Mouse (Mus musculus) 3T3-L1 (cell line): ENCODE measurements around the gene Kat2a.

Experiments
- DNase-seq: peaks from one replicate; pipeline ENCODE4 v3.0.0-alpha.2; 2015; ENCODE audit warnings: low read depth, low spot score

Kat2a gene

DNA sequence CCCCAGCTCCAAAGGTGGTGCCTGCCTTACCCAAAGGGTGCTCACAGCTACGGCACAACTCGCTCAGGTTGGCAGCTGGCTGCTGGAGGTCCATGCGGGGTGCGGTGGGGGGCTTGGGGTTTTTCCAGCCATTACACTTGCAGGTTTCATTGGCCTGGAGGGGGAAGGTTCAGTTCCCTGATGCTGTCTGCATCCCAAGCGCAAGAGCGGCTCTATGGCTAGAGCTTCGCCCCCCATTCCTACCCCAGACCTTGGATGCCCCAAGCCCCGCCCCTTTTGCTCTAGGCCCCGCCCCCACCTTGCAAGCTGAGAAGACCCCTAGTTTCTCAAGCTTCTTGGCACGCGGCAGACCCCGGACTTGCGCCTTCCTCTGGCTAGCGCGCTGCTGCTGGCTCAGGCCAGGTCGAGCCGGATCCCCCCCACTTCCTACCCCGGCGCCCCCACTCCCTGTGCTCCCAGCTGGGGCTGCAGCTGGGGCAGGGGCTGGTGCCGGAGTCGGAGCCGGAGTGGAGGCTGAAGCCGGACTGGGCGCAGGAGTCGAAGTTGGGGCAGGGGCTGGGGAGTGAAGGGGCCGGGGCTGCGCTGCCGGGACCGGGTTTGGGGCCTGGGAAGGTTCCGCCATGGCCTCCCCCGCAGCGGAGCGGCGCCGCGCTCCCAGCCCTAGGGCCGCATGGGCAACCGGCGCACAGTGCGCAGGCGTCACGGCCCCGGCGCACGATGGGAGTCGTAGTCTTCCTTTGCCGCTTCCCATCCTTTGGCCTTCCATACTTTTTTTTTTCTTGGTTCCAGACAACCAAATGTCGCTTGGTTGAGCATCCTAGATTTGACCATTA lies at the start of gene Kat2a:
Gene Kat2a (minus strand): TSS at position 683 of the 833 bp plus-strand sequence.
- peak; percentile 87 for DNase-seq

DNA sequence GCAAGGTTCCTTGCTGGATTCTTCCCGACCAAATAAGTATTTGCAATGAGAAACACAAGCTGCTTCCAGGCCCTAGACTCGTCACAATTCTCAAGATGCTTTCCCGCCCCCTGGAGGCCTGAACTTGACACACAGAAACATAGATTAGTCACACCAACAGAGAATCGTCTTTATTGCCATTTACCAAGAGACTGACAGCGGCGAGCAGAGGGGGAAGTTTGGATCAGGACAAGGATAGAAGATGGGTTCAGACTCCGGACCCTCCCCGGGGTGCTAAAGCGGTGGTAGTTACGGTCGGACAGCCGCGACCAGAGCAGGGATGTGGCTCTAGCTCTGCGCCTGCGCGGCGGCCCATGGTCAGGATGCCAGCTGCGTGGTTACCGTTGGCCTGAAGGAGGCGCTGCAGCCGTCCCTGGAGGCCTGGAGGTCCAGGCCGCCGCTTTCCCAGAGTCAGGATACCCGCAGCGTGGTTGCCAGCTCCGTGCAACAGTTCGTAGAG lies 49.3 kb upstream of the Kat2a start:
- DNase-seq: peak; percentile 78

DNA sequence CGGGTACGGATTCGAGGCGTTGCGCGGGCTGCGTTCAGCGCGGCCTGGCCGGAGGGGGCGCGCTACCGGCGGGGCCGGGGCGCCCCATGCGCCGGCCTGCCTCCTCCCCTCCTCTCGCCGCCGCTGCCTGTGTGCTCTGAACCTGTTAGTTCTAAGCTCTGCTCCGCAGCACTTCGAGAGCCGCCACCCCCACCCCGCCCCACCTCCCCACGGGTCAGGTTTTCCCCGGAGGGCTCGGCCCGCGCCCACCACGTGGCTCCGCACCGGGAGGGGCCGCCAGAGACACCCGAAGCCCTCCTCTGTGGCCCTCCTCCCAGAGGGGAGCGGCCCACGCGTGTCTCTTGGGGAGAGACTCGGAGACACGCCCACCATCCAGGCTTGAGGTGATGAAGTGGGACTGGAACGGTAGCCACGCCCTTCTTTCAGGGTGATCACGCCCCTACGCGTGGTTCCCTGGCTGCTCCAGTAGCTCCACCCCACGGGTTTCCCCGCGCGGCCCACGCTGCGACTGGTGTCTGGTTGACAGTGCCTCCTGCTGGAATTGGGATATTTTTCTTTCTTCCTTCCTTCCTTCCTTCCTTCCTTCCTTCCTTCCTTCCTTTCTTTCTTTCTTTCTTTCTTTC lies 47.5 kb upstream of the Kat2a start, which contains the start of gene Kcnh4:
Gene Kcnh4 (minus strand): TSS at position 332 of the 623 bp plus-strand sequence.
- peak; percentile 13 for DNase-seq

DNA sequence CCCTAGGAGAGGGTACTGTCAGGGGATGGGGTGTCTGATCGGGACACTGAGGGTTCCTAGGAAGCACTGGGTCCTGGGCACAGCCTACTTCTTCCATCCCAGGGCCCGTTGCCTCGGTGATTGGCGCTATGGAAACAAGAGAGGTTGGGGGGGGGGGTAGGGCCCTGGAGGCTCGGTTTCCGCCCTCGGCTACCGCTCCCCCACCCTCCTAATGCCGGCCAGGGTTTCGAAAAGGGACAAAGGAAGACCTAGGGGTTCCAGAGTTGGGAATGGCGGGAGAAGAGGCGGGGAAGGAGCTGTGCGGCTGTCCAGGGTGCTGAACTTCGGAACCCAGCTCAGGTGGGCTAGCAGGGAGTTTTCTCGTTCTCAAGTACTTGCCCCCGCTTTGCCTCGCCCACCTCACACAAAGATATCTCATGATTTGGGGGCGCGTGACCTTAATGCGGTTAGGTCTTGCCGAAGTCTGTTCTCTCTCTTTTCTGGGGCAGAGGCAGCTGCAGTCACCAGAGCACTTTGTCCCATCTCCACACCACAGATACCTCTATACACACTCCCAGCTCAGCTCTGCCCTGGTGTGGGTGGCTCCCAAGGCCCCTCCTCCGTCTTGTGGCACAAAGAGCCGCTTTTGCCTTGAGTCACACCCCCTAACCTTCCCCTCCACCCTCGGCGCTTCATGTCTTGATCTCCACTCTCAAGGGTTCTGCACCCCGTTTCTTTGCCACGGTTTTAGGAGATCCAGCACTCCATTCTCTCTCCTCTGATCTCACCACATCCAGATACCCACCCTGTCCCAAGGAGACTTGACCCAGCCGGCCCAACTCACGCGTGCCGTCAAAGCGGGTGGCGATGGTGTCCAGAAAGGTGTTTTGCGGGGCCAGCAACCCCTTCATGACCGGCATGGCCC lies 46.7 kb upstream of the Kat2a start:
- peak; percentile 45 for DNase-seq

DNA sequence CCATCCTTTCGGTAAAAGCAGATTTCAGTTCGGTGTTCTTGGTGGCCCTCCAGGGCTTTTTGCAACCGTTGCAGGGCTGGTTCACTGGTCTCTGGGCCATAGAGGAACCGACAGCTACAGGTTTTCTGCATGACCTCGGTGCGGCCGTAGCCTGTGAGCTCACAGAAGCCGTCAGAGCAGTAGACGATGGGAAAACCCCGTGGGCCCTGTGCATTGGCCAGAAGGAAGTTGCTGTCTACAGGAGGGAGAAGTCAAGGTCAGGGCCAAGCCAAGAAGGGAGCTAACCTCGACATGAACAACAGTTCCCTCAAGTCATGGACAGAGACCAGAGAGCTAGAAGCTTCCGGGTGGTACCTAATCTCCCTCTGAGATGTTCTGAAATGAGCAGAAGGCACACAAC lies 45.3 kb upstream of the Kat2a start:
- DNase-seq: no peak

DNA sequence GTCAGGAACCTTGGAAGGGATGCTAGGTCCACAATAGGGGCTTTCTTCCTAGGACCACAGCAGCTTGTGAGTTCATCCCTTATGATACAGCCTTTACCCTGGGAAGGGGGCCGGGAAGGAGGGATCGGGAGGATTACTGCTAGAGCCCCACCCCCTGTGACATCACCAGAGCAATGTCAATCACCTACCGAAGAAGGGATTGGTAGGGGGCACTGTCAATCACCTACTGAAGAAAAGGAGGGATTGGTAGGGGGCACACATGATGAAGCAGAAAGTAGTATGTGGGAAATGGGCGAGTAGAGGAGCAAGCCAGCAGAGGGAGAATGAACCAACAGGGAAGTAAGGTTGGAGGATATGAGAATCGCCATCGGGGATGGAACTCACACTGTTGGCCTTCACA lies 44.2 kb upstream of the Kat2a start:
- DNase-seq: no peak

DNA sequence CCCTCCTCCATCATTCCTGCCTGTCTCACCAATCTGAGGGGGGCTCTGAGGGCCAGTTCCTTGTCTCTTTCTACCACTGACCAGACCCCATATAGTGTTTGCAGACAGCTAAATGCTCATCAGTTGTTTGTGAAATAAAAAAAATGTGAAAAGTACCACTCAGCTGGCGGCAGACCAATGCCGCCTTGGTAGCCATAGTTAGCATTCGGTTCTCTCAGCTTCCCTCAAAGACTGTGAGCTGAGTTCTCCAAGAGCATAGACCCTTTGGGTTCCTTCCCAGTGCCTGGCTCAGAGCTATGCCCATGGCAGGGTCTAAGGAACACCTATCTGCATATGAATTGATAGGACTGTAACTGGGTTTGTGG lies 42.4 kb upstream of the Kat2a start:
- no peak for DNase-seq

DNA sequence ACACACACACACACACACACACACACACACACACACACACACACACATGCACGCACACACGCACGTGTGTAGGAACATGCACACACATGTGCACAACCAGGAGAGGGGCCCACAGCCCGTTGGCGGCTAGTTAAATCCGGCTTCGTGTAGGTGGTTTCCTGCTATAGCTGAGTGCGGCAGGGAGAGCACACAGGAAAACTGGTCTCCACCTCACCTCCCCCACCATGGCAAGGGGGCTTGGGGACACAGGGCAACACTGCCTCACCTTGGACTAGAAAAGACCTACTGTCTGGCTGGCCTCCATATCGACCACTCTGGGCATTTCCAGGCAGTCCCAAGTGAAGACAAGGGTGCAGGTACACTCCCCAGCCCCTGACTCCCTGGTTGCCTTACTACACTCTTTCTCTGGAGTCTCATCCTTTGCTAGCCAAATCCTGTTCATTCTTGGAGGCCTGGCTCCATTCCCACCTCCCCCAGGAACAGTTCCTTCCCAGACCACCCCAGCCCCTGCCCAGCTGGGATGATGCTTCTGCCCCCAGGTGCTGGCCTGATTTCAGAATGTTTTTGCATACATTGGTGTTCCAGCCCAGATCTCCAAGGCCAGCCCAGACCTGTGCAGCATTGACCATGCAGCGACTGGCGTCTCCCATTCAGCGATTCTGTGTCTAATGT lies 41.9 kb upstream of the Kat2a start:
- DNase-seq: no peak

DNA sequence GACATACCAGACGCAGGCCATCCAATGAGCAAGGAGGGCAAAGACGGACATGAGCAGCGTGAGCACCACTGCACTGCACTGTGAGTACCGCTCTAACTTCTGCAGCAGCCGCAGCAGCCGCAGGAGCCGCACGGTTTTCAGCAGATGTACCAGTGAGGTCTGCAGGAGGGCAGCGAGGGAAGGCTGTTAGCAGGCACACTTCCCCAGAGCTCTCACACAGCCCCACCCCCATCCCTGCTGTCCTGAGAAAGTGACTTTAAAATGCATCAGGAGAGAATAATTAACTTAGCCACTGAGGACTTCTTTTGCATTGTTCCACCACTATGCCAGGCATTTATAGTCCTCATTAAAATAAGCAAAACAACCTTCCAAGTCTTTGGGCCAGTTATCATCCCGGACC lies 40.0 kb upstream of the Kat2a start:
- DNase-seq: no peak

DNA sequence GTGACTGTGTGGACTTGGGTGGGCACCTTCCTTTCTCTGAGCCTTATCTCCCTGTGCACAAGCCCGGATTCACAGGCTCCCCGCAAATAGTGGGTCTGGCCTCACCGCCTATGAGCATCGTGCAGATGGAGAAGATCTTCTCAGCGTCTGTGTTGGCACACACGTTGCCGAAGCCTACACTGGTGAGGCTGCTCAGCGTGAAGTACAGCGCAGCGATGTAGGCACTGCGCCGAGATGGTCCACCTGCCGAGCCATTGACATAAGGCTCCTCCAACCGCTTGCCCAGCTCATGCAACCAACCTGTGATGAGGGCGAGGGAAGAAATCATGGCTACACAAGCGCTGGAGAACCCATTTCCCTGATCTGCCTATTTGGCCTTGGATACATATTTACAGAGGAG lies 37.9 kb upstream of the Kat2a start:
- DNase-seq: no peak

DNA sequence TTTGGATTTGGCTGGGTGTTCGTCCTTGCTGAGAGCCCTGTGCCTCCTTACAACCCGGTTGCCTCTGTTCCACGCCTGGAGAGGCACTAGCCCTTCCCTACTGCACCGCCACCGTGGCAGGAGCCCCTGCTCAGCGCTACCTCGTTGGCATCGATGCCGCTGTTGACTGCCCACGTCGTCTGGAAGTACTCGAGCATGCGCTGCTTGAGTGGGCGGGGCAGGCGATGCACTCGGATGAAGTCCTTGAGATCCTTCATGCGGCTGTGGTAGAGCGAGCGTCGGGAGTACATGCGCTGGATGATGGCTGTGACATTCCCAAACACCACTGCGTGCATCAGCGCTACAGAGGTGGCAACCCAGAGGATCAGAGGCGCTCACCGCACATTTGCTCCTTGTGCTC lies 37.2 kb upstream of the Kat2a start:
- no peak for DNase-seq

DNA sequence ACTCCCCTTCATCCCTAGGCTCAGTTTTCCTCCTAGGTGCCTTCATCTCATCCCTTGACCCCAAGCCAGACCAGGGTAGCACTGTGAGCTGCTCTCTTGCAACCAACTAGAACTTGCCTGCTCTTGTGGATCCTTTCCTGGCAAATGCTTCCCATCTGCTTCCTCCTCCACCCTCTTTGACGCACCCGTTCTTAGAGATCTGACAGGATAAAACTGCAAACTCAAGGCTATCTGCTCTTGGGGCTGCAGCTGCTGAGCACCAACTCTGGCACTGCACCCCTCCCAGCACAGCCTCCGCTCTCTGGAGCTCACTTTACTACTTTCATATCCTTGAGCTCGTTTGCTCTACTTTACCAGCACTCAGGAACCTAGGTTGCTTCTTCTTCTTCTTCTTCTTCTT lies 36.4 kb upstream of the Kat2a start:
- DNase-seq: no peak

DNA sequence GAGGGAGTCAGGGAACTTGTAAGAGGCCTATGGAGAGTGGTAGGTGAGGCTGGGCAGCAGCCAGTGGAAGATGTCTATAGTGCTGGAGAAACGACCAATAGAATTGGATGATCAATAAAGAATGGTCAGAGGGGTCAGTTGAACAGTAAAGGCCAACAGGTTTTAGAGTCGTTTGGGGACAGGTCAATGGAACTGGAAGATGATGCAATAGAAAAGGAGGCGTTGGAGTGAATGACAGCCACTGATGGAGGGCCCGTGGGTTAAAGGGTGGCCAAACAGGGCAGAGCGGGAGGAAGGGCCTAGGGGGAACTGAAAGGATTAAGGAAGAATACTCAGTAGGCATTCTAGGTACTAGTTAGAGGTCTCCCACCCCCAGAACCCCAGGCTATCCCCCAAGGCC lies 34.8 kb upstream of the Kat2a start:
- DNase-seq: no peak

DNA sequence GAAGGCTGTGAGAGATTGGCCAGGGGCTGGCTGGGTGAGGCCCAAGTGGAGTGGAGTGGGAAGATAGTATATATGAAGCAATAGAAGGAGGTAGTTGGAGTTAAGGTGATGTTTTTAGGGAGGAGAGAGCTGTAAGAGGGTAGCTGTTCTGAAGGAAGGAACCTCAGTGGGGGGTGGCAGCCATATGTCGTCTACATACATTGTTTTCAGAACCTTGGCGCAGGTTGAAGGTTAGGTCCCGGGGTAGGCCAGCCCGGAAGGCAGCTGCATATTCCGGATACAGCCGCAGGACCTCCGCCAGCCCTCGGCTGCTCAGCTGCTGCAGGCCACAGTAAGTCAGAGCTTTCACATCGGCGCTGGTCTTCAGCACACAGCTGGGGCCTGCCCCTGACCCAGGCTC lies 34.3 kb upstream of the Kat2a start:
- DNase-seq: no peak

DNA sequence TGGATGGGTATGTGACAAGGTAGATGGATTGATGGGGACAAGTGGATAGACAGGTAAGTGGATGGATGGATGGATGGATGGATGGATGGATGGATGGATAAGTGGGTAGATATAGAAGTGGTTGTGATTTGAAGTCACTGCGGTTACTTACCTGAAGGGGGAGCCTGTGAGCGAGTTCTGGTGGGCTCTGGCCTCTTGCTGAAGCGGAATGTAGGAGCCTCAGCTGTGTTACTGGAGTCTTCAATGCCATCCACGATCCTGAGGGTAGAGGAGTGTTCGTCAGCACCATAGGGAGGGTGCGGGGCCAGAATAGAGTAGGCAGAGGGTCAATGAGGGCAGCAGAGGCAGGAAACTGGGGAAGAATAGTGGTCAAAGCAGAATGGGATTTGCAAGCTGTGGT lies 32.8 kb upstream of the Kat2a start:
- peak; percentile 65 for DNase-seq

DNA sequence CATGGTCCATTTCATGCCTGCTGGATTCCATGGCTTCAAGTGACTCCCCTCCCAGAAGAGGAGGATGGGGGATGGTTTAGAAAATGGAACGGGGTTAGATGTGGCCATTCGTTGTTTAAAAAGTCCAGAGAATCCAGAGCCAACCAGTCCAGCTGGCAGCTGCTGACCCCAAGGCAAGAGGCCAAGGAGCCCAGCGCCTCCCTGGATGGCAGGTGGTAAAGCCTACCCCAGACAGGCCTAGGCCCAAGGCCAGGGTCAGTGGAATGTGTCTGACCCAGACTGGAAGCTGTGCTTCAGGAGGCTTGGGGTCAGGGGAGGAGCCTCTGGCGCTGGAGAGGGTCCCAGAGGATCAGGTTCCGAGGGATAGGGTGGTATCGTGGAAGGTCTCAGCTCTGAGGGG lies 29.1 kb upstream of the Kat2a start:
- DNase-seq: no peak

DNA sequence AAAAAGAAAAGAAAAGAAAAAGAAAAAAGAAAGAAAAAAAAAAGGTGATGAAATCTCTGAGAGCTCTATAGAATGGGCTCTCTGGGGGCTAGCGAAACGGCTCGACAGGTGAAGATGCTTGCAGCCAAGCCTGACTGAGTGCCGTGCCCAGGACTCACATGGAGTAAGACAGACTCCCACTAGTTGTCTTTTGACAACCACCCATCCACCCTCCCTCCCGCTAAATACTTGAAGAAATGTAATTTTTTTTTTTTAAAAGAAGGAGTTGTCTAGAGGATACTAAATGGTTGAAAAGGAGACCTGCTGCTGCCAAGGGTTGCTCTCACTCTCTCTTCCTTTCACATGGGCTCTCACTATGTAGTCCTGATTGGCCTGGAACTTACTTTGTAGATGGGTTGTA lies 26.5 kb upstream of the Kat2a start:
- no peak for DNase-seq

DNA sequence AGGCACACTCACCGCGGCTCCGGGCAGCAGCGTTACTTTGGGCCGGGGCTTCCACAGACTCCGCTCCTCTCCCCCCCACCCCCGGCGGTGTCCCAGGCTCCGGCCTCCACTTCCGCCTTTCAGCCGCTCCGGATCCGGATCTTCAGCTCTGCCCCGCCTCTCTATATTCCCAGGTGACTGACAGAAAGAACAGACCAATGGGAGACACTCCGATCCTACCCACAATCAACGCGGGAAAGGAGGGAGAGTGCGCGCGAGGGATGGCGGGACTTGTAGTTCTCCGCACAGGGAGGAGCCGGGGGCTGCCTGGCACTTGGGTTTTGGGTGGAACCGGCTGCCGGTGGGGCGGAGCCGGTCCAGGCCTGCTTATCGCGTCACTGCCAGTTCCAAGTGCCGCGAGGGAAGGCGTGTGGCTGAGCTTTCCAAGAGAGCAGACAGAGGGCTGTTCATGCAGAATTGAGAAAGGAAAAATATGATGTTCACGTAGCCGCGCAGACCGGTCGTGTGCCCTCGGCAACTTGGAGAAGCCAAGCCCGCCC lies 25.9 kb upstream of the Kat2a start, which contains the start of gene Rab5c:
Gene Rab5c (minus strand): TSS at position 150 of the 539 bp plus-strand sequence.
- peak; percentile 100 for DNase-seq

DNA sequence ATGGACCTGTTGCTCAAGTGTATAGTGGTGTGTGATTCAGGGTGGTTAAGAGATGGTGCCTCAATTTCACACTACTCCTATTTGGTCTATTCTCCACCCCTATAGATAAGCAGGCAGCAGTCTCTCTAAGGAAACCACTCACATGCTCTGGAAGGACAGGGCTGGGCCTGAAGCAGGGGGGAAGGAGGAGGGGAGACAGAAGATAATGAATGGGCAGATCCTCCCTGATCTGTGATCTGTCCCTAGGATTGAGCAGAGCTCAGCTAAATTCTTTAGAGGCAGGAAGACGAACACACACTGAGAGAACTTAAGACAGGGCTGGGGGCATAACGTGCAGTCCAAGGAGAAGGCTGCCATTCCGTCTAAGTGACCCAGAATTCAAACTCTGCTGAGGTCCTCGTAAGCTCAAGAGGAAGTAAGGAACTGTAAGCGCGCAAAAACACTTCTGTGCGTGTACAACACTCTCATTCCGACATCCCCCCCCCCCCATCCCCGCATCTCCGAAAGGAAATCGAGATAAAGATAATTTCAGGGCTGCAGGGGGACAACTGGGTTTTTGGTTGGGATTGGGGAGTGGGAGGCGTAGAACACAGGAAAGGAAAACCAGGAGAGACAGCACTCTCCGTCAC lies 25.0 kb upstream of the Kat2a start:
- peak; percentile 38 for DNase-seq

DNA sequence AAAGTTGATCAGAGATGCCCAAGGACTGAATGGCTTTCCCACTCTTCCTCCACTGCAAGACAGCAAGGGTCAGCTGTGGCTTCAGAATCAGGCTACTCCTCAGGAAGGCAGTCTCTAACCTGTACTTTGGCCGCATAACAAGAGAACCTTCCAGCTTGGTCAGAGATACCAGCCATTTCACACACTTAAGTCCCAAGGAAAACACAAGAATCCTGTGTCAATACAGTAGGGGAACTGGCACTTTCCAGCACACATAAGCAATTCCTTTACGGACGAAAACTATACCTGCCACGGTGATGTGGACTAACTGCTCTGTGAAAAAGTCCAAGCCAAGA lies 24.4 kb upstream of the Kat2a start:
- DNase-seq: no peak
